Mouse (Mus musculus): ENCODE results near the gene Scly. TPM values are rescaled to one million over a fixed set of nuclear protein-coding genes. Genes with fewer than 3 reads are reported as not detected.

Scly gene
- total RNA-seq (2017), result 19.9 and 23.2 TPM in 2 replicates

DNA sequence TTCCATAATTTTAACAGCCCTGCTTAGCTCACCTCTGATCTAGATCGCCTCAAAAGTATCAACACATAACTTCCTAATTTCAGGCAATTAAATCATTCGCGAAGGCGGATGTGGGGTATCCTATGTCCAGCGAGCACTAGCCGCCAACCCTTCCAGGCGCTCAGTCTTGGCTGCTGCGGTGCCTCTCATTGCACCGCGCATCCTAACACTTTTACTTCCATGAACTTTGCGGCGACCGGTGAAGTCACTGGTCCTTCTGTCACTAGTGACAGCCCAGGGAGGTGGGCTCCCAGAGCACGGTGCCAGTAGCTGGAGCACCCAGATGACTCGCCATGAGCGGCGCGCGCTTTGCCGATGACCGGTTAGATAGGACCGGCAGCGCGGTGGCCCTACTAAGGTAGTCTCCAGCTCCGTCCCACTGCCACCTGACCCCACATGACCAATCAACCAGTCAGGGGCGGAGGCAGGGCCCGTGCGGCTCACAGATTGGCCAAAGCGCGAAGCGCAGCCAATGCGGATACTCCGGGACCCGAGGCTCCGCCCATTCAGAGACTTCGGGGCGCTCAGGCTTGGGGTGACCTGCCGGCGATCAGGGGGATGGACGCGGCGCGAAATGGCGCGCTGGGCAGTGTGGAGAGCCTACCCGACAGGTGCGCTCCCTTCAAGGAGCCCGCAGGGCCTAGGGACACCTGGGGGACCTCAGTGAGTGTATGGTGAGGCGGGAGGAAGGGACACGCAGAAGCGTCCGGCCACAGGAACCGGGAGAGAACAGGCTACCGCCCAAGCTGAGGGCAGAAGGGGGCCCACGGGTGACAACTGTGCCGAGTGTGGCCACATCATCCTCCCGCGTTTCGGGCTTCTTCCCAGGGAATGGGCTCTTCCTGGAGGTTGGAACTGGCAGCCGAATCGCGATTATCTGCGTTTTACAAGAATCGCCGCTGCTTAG is at the start of gene Scly:
Scly (plus strand) TSS at position 540 of the 946 bp plus-strand sequence.
- ATAC-seq (replicated peaks; ENCODE audit: low read depth, poor library complexity, severe bottlenecking), result peak; percentile 98

DNA sequence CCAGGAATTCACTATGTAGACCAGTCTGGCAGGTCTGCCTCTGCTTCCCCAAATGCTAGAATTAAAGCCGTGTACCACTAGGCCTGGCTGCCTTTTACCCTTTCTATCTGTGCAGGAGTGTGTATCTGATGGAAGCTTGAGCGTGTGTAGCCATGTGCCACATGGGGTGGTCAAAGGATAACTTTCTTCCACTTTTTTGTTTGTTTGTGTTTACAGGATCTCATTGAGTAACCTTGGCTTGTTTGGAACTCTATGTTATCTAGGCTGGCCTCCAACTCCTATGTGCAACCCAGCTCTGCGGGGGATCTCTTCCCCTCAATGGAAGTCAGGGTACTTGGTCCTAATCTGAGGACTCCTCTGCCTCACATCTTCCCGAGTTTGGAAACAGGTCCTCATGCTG is 49.2 kb upstream of the Scly start:
- no peak for ATAC-seq (replicated peaks; ENCODE audit: low read depth, poor library complexity, severe bottlenecking)

DNA sequence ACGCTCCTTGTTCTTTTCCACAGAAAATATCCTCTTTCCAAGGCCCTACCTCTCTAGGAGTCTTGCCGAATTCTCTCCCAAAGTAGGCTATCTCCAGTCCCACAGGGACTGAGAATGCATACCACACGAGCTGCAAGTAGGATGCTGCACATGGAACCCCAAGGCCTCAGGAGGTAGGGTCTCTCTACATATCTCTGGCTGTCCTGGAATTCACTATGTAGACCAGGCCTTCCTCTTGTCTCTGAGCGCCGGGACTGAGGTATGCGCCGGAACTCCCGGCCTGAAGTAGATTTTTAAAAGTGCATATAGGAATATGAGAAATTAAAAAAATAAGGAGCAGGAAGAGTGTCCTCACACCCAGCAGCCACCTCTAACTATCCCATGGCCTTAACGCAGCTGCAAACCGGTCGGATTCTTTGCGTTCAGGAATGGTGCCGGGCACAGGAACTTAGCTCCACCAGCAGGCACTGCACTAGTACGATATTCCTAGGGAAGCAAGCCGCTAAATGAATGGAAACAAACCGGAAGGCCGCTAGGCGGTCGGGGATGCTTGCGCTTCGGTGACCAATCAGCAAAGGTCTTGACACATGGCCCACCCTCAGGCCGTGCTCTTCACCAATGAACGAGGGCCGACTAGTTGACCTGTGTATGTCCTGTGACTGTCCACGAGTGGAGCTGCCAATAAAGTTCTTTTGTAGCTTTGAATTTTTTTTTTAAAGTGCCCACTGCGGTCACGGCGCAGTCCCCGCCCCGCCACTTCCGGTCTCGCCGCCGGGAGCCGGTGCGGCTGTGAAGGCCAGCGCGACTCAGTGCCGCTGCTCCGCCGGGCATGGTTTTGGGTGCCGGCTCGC is 48.3 kb upstream of the Scly start, which contains the start of gene Ube2f:
Ube2f (plus strand) TSS at position 741 of the 851 bp plus-strand sequence.
- peak; percentile 97 for ATAC-seq (replicated peaks; ENCODE audit: low read depth, poor library complexity, severe bottlenecking)

DNA sequence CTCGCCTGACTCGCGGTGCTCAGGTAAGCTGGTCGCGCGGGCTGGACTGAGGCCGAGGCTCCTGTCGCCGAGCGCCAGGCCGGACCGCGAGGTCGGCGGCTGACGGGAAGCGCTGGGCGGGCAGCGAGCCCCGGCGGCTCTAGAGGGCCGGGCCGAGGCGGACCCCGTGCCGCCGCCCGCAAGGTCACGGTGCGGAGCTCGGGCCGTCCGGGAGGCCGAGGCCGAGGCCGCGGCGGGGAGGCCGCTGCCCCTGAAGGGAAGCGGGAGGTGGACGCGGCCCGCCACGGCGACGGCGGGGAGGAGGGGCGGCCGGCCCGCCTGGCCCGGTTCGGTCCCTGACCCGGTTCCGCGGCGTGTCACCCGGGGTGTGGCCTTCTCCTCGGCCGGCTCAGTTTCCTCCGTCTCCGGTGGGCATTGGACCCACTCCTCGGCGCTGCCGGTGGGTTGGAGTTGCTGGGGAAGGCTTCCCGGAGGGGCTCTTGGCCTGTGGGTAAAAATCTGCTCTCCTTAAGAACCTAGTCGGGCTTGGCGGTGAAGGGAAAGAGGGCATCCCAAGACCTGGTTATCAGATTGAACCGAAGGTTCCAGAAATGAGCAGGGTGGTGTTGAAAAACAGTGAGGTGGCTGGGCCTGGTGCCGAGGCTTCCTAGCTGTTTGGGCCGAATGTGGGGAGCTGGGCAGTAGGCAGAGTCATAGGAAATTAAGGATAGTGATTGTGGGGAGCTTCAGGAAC is 47.6 kb upstream of the Scly start:
- no peak for ATAC-seq (replicated peaks; ENCODE audit: low read depth, poor library complexity, severe bottlenecking)

DNA sequence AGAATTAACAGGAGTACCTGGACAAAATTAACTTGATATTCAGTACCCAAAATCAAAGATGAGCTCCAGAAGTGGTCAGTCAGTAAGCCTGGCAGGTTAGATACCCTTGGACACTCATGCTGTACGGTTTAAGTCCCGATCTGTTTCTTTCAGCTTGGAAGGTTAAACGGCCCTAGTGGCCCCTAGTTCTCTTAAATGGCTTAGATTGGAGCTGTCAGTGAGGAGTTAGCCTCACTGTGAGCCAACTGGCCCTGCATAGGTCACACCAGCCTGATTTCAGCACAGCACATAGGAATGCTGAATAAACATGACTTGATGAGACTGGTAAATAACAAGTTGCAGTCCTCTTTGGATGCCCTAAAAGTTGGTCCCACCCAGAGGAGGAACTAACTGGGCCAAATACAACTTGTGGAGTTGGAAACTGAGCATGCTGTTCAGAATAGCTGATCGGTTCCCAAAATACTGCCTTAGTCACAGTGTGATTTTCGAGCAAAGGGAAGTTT is 46.9 kb upstream of the Scly start:
- ATAC-seq (replicated peaks; ENCODE audit: low read depth, poor library complexity, severe bottlenecking), result 0 out of 2 replicates have a peak, but pooled peaks have one; percentile 3

DNA sequence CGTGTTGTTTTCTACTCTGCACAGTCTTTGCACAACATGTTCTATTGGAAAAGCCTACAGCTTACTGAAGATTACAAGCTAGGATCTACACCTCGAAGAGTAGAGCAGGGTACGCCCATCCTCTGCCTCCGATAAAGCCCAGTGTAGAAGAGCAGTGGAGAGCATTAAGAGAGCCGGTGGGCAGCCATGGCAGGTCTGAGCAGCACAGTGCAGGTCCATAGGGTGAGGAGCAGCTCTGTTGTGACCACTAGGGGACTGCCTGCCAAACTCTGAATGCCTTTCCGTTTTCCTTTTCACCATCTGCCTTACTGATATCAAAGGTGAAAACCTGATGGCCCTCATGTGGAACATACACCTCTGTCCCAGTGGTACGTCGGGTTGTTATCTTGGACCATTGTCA is 46.2 kb upstream of the Scly start:
- ATAC-seq (replicated peaks; ENCODE audit: low read depth, poor library complexity, severe bottlenecking), result 0 out of 2 replicates have a peak, but pooled peaks have one; percentile 47

DNA sequence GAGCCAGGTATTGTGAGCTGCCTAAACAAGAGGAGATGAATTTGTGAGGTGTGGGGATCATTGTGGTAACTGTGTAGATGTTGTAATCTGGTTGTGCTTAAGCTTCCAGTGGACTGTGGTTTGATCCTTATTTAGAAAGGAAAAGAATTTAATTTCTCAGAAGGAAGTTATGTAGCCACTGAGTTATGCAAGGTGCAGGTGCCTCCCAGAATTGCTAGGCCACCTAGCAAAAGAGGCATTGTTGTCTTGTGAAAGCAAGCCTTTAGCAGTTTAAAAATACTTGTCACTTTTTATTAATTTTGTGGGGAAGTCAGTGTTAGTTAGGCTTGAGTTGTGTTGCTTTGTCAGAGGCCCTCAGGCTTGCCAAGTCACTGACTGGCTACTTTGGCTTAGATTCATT is 40.2 kb upstream of the Scly start:
- ATAC-seq (replicated peaks; ENCODE audit: low read depth, poor library complexity, severe bottlenecking), result peak; percentile 69

DNA sequence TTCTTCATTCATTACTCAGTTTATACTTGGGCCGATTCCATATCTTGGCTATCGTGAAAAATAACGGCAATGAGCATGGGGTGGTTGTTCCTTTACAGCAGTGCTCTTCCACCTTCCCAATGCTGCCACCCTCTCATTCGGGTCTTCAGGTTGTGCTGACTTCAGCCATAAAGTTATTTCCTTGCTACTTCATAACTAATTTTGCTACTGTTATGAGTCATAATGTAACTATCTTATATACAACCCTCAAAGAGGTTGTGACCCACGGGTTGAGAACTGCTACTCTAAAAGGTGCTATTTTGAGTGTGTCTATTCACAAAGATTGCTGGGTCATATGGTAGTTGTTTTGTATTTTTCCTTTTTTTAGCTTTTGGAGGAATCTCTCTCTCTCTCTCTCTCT is 38.3 kb upstream of the Scly start:
- ATAC-seq (replicated peaks; ENCODE audit: low read depth, poor library complexity, severe bottlenecking), result no peak

DNA sequence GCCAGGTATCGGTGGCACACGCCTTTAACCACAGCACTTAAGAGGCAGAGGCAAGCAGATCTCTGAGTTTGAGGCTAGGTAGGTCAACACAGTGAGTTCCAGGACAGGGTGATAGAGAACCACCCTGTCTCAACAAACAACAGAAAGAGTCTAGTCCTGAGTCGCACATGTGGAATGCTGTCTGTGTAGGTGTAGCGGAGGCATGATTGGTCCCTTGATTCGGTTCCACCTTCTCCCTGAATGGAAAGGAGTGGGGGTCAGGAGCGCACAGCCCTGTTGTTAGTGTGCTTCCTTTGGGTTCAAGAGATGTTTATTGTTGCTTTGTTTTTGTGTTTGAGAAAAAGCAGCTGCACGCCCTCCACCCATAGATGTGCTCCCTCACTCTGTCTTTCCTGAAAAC is 35.6 kb upstream of the Scly start:
- no peak for ATAC-seq (replicated peaks; ENCODE audit: low read depth, poor library complexity, severe bottlenecking)

DNA sequence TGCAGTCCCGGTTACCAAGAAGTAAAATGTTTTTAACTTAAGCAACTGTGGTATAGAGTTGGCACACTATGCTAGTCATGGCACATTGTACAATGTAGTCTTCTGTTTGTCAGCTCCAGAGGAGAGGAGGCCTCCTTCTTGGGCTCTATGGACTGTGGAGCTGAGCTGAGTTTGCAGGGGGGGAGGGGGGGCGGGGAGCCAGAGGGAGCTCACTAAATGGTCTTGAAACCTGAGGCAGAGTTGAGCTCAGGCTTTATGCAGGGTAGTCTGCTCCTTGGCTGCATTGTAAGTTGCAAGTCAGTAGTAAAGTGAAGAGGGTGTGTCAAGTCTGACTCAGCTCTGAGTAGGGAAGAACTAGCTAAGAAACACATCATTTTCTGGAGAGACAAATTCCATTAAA is 25.9 kb upstream of the Scly start:
- no peak for ATAC-seq (replicated peaks; ENCODE audit: low read depth, poor library complexity, severe bottlenecking)

DNA sequence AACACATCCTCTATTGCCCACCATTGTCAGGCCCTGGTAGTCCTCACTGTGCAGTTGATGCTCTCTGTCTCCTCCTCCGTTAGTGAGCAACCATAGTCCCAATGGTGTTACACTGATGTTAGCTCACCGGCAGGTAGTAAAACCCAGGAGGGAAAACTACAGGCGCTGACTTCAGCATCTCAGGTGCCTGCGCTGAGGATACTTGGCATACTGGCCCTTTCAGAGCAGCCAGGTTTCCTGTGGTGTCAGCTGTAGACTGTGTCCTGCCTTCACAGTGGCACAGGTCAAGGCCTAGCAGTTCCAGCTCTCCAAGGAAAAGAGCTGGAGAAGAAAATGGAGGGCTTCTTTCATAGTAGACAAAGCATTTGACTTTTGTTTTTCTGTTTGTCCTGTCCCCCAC is 21.6 kb upstream of the Scly start:
- no peak for ATAC-seq (replicated peaks; ENCODE audit: low read depth, poor library complexity, severe bottlenecking)

DNA sequence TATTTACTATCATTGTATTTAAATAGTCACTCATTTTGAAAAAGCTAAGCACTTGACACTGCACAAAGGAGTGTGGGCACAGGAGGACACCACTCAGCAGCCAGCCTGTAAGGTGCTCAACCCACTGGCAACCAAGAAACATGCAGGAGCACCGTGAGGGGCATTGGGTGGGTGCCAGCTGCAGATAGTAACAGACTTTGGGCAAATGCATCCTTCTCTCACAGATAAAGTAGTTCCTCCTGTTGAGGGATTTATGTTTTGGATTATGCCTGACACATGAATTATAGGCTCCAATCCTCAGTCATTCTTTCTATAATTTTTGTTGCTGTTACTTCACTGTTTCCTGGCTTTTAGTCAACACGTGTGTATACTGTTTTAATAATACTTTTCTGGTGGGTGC is 20.7 kb upstream of the Scly start:
- no peak for ATAC-seq (replicated peaks; ENCODE audit: low read depth, poor library complexity, severe bottlenecking)

DNA sequence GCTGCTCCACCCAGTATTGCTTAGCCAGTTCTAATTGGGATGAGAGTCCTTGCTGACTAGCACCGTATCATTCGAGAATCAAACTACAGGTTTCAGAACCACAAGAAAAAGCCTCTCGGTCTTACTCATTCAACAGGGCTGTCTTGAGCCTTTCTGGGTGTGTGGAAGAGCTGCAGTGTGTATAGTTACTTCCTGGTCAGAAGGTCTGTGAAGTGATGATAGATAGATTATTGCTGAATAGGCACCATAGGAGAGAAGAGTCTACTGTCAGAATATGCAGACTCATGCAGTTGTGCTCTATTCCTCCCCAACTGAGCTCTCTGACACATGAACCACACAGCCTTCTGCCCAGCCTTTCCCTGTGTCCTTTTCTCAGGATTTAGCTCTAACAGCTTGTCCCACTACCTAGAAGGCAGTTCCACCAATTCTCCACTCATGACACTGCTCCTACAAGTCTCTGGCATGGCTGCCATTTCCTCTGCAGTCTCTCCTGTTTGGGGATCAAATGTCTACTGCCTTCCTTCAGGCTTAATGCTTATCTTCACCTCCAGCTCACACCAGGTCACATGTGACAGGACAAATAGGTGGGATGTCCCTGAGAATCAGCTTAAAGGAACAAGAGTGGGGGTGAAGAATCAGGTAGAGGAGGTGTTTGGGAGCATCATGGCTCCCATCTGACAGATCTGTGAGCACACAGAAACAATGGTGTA is 19.6 kb upstream of the Scly start:
- ATAC-seq (replicated peaks; ENCODE audit: low read depth, poor library complexity, severe bottlenecking), result no peak

DNA sequence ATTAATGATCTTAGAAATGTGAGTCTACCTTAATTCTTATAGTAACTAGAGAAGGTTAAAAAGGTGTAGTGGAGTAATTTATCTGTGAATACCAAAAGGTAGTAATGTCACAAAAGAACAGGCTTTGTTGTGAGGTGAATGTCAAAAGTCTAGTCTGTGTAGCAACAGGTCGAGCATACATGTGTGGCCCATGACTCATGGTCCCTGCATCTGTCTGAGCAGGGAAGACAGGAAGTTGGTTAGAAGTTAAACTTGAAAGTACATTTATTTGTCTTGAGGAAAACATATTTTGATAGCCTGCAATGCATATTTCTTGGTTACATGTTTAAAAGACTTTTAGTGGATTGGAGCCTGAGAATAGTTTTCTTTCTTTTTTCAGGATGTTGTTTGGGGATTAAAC is 19.0 kb upstream of the Scly start:
- ATAC-seq (replicated peaks; ENCODE audit: low read depth, poor library complexity, severe bottlenecking), result no peak

DNA sequence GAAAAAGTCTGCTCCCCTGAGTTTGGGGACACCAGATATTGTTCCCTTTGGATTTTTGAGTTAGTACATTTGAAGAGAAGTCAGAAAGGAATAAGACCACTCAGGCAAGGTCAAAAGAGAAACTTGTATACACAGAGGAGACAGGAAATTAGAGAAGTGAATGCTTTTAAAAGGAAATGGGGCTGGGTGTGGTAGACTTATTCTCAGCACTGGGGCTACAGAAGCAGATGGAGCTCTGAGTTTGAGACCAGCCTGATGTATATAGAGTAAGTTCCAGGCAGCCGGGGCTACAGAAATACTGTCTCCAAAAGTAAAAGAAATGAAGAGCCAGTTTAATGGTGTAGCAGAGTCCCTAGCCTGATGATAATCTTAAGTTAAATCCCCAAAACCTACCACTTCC is 15.6 kb upstream of the Scly start:
- ATAC-seq (replicated peaks; ENCODE audit: low read depth, poor library complexity, severe bottlenecking), result no peak

DNA sequence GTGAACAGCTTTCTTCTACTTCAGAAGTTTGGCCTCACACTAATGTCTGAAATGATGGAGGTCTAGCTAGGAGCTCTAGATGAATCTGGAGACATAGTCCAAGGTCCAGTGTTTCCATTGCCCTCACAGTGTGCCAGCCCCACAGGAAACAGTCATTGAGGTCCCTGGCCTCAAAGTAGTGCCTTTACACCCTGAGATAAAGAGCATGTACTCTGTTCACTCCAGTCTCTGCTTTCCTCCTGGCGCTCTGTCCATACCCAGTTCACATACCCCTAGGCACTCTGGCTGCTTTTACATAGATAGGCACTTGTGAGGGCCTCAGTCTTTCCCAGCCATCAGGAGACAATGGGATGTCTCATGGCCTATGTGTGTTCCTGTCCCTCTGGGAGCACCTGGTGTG is 8.8 kb upstream of the Scly start:
- ATAC-seq (replicated peaks; ENCODE audit: low read depth, poor library complexity, severe bottlenecking), result no peak

DNA sequence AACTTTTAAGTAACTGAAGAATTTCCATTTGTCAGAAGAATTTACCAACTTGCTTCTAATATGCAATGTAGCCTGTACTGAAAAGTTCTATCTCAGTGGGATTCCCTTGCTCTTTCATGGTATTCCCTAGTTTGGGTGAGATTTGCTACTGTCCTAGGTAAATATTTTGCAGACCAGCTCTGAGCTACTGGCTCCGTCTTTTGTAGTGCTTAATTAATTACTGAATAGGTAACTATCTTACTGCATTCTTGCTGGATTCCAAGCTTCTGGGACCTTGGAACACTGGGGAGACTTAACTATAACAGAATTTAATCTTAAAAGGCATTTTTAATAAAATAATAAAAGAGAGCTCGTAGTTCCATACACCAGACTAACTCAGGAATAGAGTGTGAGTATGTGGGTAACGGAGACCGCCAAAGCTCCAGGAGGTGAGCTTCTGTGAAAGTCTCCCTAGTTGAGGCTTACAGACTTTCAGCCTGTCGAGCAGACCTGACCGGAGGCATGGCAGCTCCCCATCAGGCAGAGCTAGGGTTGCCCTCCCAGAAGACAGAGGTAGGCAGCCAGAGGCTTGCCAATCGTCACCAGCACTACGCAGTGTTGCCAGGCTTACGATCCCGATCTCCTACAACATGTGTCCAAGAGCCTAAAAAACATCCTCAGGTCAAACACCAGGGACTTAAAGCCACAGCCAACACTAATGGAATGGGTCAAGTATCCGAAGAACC is 5.9 kb upstream of the Scly start:
- ATAC-seq (replicated peaks; ENCODE audit: low read depth, poor library complexity, severe bottlenecking), result no peak

DNA sequence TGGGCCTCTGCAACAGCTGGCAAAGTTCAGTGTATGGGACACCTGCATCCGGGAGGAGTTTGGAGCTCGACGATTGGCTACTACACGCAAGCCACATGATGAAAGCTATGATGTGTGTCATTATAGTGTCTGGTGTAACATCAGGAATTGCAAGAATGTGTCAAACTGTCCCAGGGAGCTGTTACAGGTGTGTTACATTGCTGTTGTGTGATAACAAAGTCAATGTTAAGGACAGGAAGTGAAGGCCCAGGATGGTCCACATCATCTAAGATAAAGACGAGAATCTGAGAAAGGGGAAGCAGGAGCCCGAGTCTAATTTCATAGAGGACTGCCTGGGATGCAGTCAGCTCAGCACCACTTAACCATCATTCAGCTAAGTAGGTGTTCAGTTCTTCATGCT is 2.6 kb upstream of the Scly start:
- no peak for ATAC-seq (replicated peaks; ENCODE audit: low read depth, poor library complexity, severe bottlenecking)

Data from common myeloid progenitor, adult 5-6 weeks (primary cell).